Mouse (Mus musculus): ENCODE data around the gene Ltbr. TPM values are rescaled to one million over a fixed set of nuclear protein-coding genes. Genes with fewer than 3 reads are reported as not detected.

Ltbr gene
- polyA plus RNA-seq, 1 experiment = 23.2 TPM

DNA sequence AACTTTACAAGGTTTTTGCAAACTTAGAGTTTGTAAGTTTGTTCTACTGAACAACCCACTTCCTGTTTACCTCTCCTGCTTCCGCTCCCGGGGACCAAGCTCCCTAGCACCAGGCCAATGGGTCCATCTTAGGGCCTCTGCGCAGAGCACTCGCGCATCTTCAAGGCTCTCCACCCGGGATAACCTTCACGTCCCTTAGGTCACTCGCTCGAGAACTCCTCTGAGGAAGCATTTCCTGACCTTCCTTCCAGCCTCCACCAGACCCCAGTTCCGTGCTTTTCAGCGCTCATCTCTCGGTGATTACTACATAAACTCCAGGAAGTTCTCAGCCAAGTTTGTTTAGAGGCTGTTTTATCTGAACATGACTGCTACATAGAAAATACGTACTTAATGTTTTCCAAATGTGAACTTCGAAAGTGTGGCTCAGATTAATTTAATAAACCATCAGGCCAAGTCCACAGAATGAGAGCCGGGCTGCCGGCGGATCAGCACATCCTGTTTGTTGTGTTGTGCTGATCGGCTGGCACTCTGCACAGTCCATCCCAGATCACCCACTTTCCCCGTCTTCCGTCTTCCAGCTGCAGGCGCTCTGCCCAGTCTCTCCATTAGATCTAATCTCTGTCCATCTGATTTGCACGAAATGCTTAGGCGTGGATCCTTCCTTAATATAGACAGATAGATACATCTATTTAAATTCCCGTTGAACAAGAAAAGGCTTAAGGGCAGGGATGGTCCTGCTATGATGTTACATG lies 11.3 kb downstream of the Ltbr start:
- TF ChIP-seq POLR2A (IDR thresholded peaks at IDR 0.05; ENCODE audit: borderline replicate concordance, control insufficient read depth, low read depth, low read length) = no peak
- no peak for TF ChIP-seq CTCF (IDR thresholded peaks at IDR 0.05; ENCODE audit: control insufficient read depth, insufficient read depth, low read length)

DNA sequence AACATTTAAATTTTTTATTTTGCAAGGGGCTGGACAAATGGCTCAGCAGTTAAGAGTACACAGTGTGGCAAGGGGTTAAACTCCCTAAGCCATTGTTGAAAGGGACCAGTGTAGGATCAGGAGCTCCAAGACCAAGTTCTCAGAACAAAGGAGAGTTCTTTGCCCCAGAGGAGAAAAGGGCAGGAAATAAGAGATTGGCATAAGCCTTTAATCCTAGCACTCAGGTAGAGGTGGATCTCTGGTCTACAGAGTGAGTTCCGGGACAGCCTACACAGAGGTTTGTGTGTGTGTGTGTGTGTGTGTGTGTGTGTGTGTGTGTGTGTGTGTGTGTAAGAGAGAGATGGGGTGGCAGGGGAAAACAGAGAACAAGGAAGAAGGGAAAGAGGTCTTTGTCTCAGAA lies 12.7 kb downstream of the Ltbr start:
- H3K4me1 ChIP-seq (ENCODE audit: control insufficient read depth, insufficient read depth, low read length) = no peaks in the 10 kb centered on the region
- 74% methylated on average over 1 of the region's 1 CpGs for WGBS
- TF ChIP-seq CTCF (IDR thresholded peaks at IDR 0.05; ENCODE audit: control insufficient read depth, insufficient read depth, low read length) = no peak
- no peak for TF ChIP-seq POLR2A (IDR thresholded peaks at IDR 0.05; ENCODE audit: borderline replicate concordance, control insufficient read depth, low read depth, low read length)

More for the DNA sequence above, 11.3 kb downstream of the Ltbr start:
- no peak overlapping the region for H3K27ac ChIP-seq (ENCODE audit: control insufficient read depth, insufficient read depth, low read depth, low read length, poor library complexity)
- no peak overlapping the region for H3K4me3 ChIP-seq (replicated peaks; ENCODE audit: control insufficient read depth, low read depth, low read length)
- WGBS = 76% methylated on average over 24 of the region's 24 CpGs
- H3K4me1 ChIP-seq (ENCODE audit: control insufficient read depth, insufficient read depth, low read length) = no peaks in the 10 kb centered on the region

DNA sequence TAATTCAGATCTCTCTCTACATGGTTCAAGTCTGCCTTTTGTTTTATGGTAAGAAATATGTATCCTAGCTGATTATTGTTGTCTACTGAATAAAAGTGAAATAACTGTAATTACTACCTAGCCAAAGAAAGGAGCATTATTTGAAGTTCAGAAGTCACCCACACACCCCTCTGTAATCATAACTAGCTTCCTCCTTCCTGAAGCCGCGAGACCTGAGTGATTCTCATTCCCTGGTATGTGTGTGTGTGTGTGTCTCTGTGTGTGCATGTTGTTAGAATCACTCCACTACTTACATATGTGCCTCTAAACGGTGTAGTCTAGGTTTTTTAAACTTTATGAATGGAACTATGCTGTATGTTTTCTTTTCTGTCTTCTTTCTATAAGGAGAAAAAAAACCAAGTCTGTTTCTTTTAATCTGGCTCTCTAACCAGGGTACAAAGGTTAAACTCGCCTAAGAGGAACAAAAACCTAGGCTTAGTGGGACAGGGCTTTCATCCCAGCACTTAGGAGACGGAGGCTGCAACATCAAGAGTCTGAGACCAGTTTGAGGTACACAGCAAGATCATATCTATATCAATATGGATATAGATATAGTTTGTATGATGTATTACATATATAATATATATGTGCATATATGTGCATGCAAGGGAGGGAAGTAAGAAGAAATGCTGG lies 16.4 kb downstream of the Ltbr start:
- Histone ChIP-seq H3K27ac (ENCODE audit: control insufficient read depth, insufficient read depth, low read depth, low read length, poor library complexity) (no peak overlapping the region), H3K4me3 (replicated peaks; ENCODE audit: control insufficient read depth, low read depth, low read length) (no peak overlapping the region), H3K4me1 (ENCODE audit: control insufficient read depth, insufficient read depth, low read length) (no peaks in the 10 kb centered on the region)
- 46% methylated on average over 5 of the region's 5 CpGs for WGBS
- TF ChIP-seq POLR2A (IDR thresholded peaks at IDR 0.05; ENCODE audit: borderline replicate concordance, control insufficient read depth, low read depth, low read length) = no peak
- no peak for TF ChIP-seq CTCF (IDR thresholded peaks at IDR 0.05; ENCODE audit: control insufficient read depth, insufficient read depth, low read length)

More for the DNA sequence above, 12.7 kb downstream of the Ltbr start:
- Histone ChIP-seq H3K27ac (ENCODE audit: control insufficient read depth, insufficient read depth, low read depth, low read length, poor library complexity) (no peak overlapping the region), H3K4me3 (replicated peaks; ENCODE audit: control insufficient read depth, low read depth, low read length) (no peak overlapping the region)

DNA sequence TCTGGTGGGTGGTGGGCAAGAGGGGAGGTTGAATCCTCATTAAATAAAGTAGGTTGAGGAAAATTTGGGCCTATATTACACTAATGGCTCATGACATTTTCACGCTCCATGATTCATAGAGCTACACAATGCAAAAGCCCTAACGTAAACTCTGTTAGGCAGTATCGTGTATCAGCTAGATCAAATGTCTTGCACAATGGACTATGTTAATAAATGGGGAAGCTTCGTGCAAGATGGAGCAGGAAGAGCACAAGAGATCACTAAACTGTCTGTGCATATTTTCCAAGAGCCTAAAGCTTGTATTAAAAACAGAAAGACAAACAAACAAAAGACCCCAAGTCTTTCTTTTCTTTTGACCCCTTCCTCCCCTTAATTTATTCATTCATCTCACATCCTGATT lies 19.6 kb downstream of the Ltbr start:
- Histone ChIP-seq H3K4me3 (replicated peaks; ENCODE audit: control insufficient read depth, low read depth, low read length) (no peak overlapping the region), H3K27ac (ENCODE audit: control insufficient read depth, insufficient read depth, low read depth, low read length, poor library complexity) (no peak overlapping the region), H3K4me1 (ENCODE audit: control insufficient read depth, insufficient read depth, low read length) (no peaks in the 10 kb centered on the region)
- no peak for TF ChIP-seq POLR2A (IDR thresholded peaks at IDR 0.05; ENCODE audit: borderline replicate concordance, control insufficient read depth, low read depth, low read length)
- no peak for TF ChIP-seq CTCF (IDR thresholded peaks at IDR 0.05; ENCODE audit: control insufficient read depth, insufficient read depth, low read length)
- 52% methylated on average over 4 of the region's 4 CpGs for WGBS

DNA sequence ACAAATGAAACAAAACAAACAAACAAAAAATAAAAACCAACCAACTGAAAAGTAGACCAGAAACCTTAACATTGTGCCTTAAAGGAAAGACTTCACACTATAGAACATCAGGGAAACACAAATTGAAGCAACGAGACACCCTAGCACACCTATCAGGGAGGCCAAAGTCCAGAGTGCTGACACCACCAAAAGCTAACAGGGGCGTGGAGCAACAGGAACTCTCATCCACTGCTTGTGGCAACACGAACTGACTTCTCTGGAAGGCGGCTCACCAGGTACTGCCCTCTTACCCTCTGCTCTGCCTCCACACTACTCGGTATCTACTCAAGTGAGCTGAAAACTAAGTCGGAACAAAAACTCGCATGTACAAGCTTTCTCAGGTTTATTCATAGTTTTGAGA lies 21.4 kb downstream of the Ltbr start:
- Histone ChIP-seq H3K4me3 (replicated peaks; ENCODE audit: control insufficient read depth, low read depth, low read length) (no peak overlapping the region), H3K4me1 (ENCODE audit: control insufficient read depth, insufficient read depth, low read length) (no peaks in the 10 kb centered on the region), H3K27ac (ENCODE audit: control insufficient read depth, insufficient read depth, low read depth, low read length, poor library complexity) (no peak overlapping the region)
- TF ChIP-seq POLR2A (IDR thresholded peaks at IDR 0.05; ENCODE audit: borderline replicate concordance, control insufficient read depth, low read depth, low read length) (no peak), CTCF (IDR thresholded peaks at IDR 0.05; ENCODE audit: control insufficient read depth, insufficient read depth, low read length) (no peak)
- WGBS = 85% methylated on average over 7 of the region's 7 CpGs

DNA sequence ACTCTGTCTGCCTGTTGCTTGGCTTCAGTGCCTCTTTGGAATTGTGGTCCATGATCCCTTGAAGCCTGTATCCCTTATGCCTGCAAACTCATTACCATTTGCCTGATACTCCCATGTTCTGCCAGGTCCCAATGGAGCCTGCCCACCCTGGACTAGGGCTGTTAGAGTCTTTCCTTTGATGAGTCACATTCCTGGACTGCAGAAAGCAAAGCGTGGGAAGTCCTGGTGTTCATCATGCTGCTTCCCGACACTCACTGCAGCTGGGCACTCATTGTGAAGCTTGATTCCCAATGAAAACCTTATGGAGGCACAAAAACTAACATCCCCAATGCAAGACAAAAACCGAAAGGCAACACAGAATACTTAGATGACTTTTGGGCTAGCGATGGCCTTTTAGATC lies 22.4 kb downstream of the Ltbr start:
- Histone ChIP-seq H3K4me3 (replicated peaks; ENCODE audit: control insufficient read depth, low read depth, low read length) (no peak overlapping the region), H3K27ac (ENCODE audit: control insufficient read depth, insufficient read depth, low read depth, low read length, poor library complexity) (no peak overlapping the region), H3K4me1 (ENCODE audit: control insufficient read depth, insufficient read depth, low read length) (no peaks in the 10 kb centered on the region)
- TF ChIP-seq CTCF (IDR thresholded peaks at IDR 0.05; ENCODE audit: control insufficient read depth, insufficient read depth, low read length) = no peak
- TF ChIP-seq POLR2A (IDR thresholded peaks at IDR 0.05; ENCODE audit: borderline replicate concordance, control insufficient read depth, low read depth, low read length) = no peak
- 81% methylated on average over 4 of the region's 4 CpGs for WGBS

DNA sequence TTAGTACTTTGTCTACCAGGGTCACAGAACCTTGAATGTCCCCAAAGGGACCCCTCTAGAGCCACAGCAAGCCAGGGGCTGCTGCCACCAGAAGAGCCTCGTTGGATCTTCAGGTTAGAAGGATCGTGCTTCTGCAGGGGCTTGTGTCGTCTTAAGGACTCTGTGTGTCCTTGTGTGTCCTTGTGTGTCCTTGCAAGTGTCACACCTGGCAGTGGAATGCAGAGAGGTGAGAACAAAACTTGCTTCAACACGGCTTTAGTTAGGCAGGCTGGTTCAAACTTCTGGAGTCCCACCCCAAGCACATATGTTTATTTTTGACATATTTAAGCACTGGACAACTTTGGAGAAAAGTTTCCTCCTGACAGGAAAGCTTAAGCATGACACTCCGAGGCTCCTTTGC lies 25.0 kb downstream of the Ltbr start:
- no peak for TF ChIP-seq POLR2A (IDR thresholded peaks at IDR 0.05; ENCODE audit: borderline replicate concordance, control insufficient read depth, low read depth, low read length)
- TF ChIP-seq CTCF (IDR thresholded peaks at IDR 0.05; ENCODE audit: control insufficient read depth, insufficient read depth, low read length) = no peak
- Histone ChIP-seq H3K27ac (ENCODE audit: control insufficient read depth, insufficient read depth, low read depth, low read length, poor library complexity) (no peak overlapping the region), H3K4me3 (replicated peaks; ENCODE audit: control insufficient read depth, low read depth, low read length) (no peak overlapping the region), H3K4me1 (ENCODE audit: control insufficient read depth, insufficient read depth, low read length) (no peaks in the 10 kb centered on the region)
- 75% methylated on average over 5 of the region's 5 CpGs for WGBS

DNA sequence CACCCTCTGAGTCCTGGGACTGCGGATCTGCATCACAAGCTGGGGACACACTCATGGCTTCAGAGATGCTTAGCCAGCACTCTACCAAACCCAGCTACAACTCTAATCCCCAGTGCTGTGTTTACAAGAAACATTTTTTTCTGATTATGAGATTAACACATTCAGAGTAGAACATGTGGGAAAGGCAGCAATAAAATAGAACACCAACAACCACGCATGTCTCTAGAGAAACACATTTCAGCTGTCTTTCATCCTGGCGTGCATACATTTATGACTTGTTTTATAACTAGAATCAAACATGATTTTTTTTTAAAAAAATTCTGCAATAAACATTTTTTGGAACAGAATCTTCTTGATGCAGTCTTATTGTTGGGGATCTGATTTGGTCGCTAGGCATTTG lies 26.7 kb downstream of the Ltbr start:
- Histone ChIP-seq H3K4me1 (ENCODE audit: control insufficient read depth, insufficient read depth, low read length) (no peaks in the 10 kb centered on the region), H3K27ac (ENCODE audit: control insufficient read depth, insufficient read depth, low read depth, low read length, poor library complexity) (no peak overlapping the region), H3K4me3 (replicated peaks; ENCODE audit: control insufficient read depth, low read depth, low read length) (no peak overlapping the region)
- 82% methylated on average over 4 of the region's 4 CpGs for WGBS
- TF ChIP-seq CTCF (IDR thresholded peaks at IDR 0.05; ENCODE audit: control insufficient read depth, insufficient read depth, low read length) (no peak), POLR2A (IDR thresholded peaks at IDR 0.05; ENCODE audit: borderline replicate concordance, control insufficient read depth, low read depth, low read length) (no peak)

Data from bone marrow, adult 2 months (tissue).